Mouse (Mus musculus) neutrophil, adult 5-6 weeks (primary cell): ENCODE data around the gene Arl8a. TPM values are rescaled to one million over a fixed set of nuclear protein-coding genes. Genes with fewer than 3 reads are reported as not detected.
"Not testable (repeated sequence)": the region's sequence is repeated elsewhere in the genome, so short reads cannot be mapped to it uniquely, and the experiment has no call there.

ENCODE experiments used
- ATAC-seq: fragments of 151-379, 151-347 bp; 2 replicates; pipeline ENCODE4 v1.8.0; 2017; ENCODE audit warnings: mild to moderate bottlenecking, moderate TSS enrichment; ENCODE audit not compliant: insufficient number of reproducible peaks, poor library complexity, low FRiP score, severe bottlenecking; ENCODE audit errors: extremely low read depth
- total RNA-seq: library from RNA; stranded (forward); fragments of 200-1000 nt; gene quantifications from 2 replicates; pipeline ENCODE4 v1.2.3, GENCODE M21; 2017

Arl8a gene
- total RNA-seq: 94.3 and 106 TPM in 2 replicates

GRCm38 (mm10) chr1:135146077-135146945 lies at the start of gene Arl8a:
TSS of gene Arl8a (plus strand) at chr1:135146824.
- peak; percentile 54 for ATAC-seq

GRCm38 (mm10) chr1:135097441-135097840 lies 49.2 kb upstream of the Arl8a start:
- ATAC-seq: no peak

- no peak for ATAC-seq
Measured at GRCm38 (mm10) chr1:135098441-135098840, 48.2 kb upstream of the Arl8a start.

- ATAC-seq: no peak
Measured at GRCm38 (mm10) chr1:135100400-135100799, 46.2 kb upstream of the Arl8a start.

- ATAC-seq: no peak
Measured at GRCm38 (mm10) chr1:135105124-135105523, 41.5 kb upstream of the Arl8a start, which contains the start of gene Lgr6. TSS of gene Lgr6 (minus strand) at chr1:135105276.

- ATAC-seq: peak; percentile 71
Measured at GRCm38 (mm10) chr1:135105951-135106350, 40.7 kb upstream of the Arl8a start.

- no peak for ATAC-seq
Measured at GRCm38 (mm10) chr1:135108611-135109010, 38.0 kb upstream of the Arl8a start.

- ATAC-seq: peak; percentile 20; the same call in 1 of the 2 replicates
Measured at GRCm38 (mm10) chr1:135110075-135110474, 36.5 kb upstream of the Arl8a start.

GRCm38 (mm10) chr1:135111271-135111670 lies 35.4 kb upstream of the Arl8a start:
- not testable (repeated sequence) for ATAC-seq

- ATAC-seq: peak; percentile 77
Measured at GRCm38 (mm10) chr1:135112661-135113060, 34.0 kb upstream of the Arl8a start.

- no peak for ATAC-seq
Measured at GRCm38 (mm10) chr1:135124573-135125363, 21.9 kb upstream of the Arl8a start.

GRCm38 (mm10) chr1:135125990-135126389 lies 20.6 kb upstream of the Arl8a start:
- ATAC-seq: no peak

- ATAC-seq: no peak
Measured at GRCm38 (mm10) chr1:135126443-135127027, 20.1 kb upstream of the Arl8a start.

- no peak for ATAC-seq
Measured at GRCm38 (mm10) chr1:135128011-135128441, 18.6 kb upstream of the Arl8a start.

- no peak for ATAC-seq
Measured at GRCm38 (mm10) chr1:135128986-135129385, 17.6 kb upstream of the Arl8a start.

- ATAC-seq: no peak
Measured at GRCm38 (mm10) chr1:135129543-135130183, 17.0 kb upstream of the Arl8a start.

- no peak for ATAC-seq
Measured at GRCm38 (mm10) chr1:135130376-135131018, 16.1 kb upstream of the Arl8a start.

- peak; percentile 51; the same call in 1 of the 2 replicates for ATAC-seq
Measured at GRCm38 (mm10) chr1:135131034-135131433, 15.6 kb upstream of the Arl8a start.
